Mouse (Mus musculus) forebrain, embryonic 14.5 days (tissue): ENCODE results near the gene Tmtc1. TPM values are rescaled to one million over a fixed set of nuclear protein-coding genes. Genes with fewer than 3 reads are reported as not detected.

ENCODE experiments used
- ATAC-seq: fragments of 200-750 bp; cut with Nextera tagmentation; 2 replicates; pipeline ENCODE4 v1.8.0; 2017; ENCODE audit warnings: mild to moderate bottlenecking, moderate library complexity
- DNase-seq: peaks from one replicate; pipeline ENCODE4 v3.0.0-alpha.2; 2015; ENCODE audit warnings: low spot score
- H3K27ac ChIP-seq: fragments of 300-500 bp; sonication (generic); 2 replicates; pipeline ENCODE4 v1.5.1; 2014; ENCODE audit warnings: low read depth, mild to moderate bottlenecking, control low read depth, low read length, moderate library complexity
- H3K27me3 ChIP-seq: fragments of 300-500 bp; sonication (generic); replicated peaks from 2 replicates; pipeline ENCODE4 v1.6.1; 2014; ENCODE audit warnings: low read length, control low read depth, mixed read lengths; ENCODE audit not compliant: control insufficient read depth, insufficient read depth
- H3K36me3 ChIP-seq: fragments of 300-500 bp; sonication (generic); 2 replicates; pipeline ENCODE4 v1.6.1; 2014; ENCODE audit warnings: low read length, control low read depth; ENCODE audit not compliant: control insufficient read depth, insufficient read depth
- H3K4me1 ChIP-seq: fragments of 300-500 bp; sonication (generic); 2 replicates; pipeline ENCODE4 v1.6.1; 2014; ENCODE audit warnings: antibody characterized with exemption, low read length, control low read depth; ENCODE audit not compliant: control insufficient read depth, insufficient read depth
- H3K4me2 ChIP-seq: fragments of 300-500 bp; sonication (generic); 2 replicates; pipeline ENCODE4 v1.6.1; 2014; ENCODE audit warnings: mild to moderate bottlenecking, control low read depth, low read length
- H3K4me3 ChIP-seq: fragments of 300-500 bp; sonication (generic); 2 replicates; pipeline ENCODE4 v1.5.1; 2014; ENCODE audit warnings: low read depth, low read length, control low read depth
- H3K9ac ChIP-seq: fragments of 300-500 bp; sonication (generic); 2 replicates; pipeline ENCODE4 v1.6.1; 2014; ENCODE audit warnings: mild to moderate bottlenecking, low read length, control low read depth, moderate library complexity
- H3K9me3 ChIP-seq: fragments of 300-500 bp; sonication (generic); replicated peaks from 2 replicates; pipeline ENCODE4 v1.6.1; 2016; ENCODE audit warnings: low read length, control low read depth, mixed read lengths; ENCODE audit not compliant: control insufficient read depth
- WGBS: fragments of 180-500 bp; shearing (Covaris S2); extraction: QIAGEN DNeasy Blood & Tissue Kit; methylation state at CpG from one replicate; pipeline ENCODE4 v1.1.7; 2014; 5-methylcytosine and 5-hydroxymethylcytosine counted together
- polyA plus RNA-seq: library from polyadenylated mRNA; unstranded; fragments of >200 nt; fragmentation: Nextera tagmentation; extraction: Ambion mirVana; gene quantifications from 2 replicates; pipeline ENCODE4 v1.2.1, GENCODE M21; 2014

Gene Tmtc1
- polyA plus RNA-seq, 1 experiment from 2014 or later: 1.3 TPM

DNA sequence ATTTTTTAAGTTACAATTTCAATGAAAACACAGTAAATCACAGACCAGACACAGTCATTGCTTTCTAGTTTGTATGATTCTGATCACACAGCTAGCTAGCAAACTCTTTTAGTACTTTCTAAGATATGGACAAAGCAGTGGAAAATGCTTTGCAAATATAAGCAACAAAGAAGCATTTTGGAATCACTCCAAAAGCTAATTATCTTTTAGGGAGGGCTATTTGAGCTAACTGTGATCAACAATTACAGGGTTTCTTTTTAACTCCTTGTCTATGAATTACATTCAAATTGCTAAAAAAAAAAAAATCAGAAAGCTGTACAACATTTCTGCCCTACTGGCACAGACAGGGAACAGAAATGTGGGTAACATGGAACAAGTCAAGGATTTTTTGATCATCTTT is 114.2 kb downstream of the Tmtc1 start:
- Histone ChIP-seq H3K9me3 (no peaks in the 10 kb centered on the region), H3K27ac (no peak overlapping the region), H3K36me3 (no peaks in the 10 kb centered on the region), H3K4me1 (0 out of 2 replicates have a peak, but pooled peaks cover 3% of the 10 kb centered on the region), H3K9ac (no peak overlapping the region), H3K4me2 (no peak overlapping the region), H3K4me3 (no peak overlapping the region), H3K27me3 (no peaks in the 10 kb centered on the region)
- no peak for ATAC-seq
- DNase-seq: peak; percentile 71

DNA sequence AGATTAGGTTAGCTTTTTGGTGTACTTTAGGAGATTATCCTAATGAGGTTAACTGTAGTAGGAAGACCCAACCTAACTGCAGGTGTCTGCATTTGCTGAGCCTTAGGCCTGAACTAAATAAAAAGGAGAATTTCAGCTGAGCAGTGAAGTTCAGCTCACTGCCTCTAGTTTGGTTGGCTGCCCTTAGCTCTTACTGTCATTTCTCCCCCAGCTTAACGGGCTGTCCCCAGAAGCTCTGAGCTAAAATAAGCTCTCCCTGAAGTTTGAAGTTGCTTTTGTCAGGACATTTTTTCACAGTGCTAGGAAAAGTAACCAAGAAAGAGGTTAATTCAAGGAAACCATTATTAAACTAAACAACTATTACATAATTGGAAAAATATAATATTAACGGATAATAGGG is 115.3 kb downstream of the Tmtc1 start:
- WGBS: 73% methylated on average over 2 of the region's 2 CpGs
- Histone ChIP-seq H3K4me2 (no peak overlapping the region), H3K27ac (no peak overlapping the region), H3K9me3 (no peaks in the 10 kb centered on the region), H3K4me3 (no peak overlapping the region), H3K27me3 (no peaks in the 10 kb centered on the region), H3K9ac (no peak overlapping the region), H3K36me3 (no peaks in the 10 kb centered on the region), H3K4me1 (0 out of 2 replicates have a peak, but pooled peaks cover 3% of the 10 kb centered on the region)
- no peak for ATAC-seq
- DNase-seq: no peak

DNA sequence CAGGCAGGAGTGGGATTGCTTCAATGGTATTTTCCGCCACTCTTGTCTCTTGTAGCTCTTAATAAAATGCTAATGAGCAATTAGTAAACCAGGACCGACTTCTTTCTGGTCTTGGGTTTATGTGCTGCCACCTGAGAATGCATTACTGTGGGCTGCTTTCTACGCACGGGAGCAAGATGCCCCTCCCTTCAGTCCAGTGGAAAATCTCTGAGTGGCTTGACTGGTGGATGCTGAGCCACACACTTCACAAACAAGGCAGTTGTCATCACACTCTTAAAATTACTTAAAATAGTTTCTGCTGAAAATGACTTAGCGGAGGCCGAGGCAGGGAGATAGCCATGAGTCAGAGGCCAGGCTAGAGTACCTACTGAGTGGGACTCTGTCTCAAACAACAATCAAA is 116.1 kb downstream of the Tmtc1 start:
- H3K4me2 ChIP-seq: no peak overlapping the region
- no peak overlapping the region for H3K9ac ChIP-seq
- no peaks in the 10 kb centered on the region for H3K36me3 ChIP-seq
- ATAC-seq: no peak
- no peaks in the 10 kb centered on the region for H3K9me3 ChIP-seq
- H3K4me3 ChIP-seq: no peak overlapping the region
- no peak overlapping the region for H3K27ac ChIP-seq
- no peaks in the 10 kb centered on the region for H3K27me3 ChIP-seq
- 0 out of 2 replicates have a peak, but pooled peaks cover 3% of the 10 kb centered on the region for H3K4me1 ChIP-seq
- 43% methylated on average over 6 of the region's 6 CpGs for WGBS
- DNase-seq: no peak

DNA sequence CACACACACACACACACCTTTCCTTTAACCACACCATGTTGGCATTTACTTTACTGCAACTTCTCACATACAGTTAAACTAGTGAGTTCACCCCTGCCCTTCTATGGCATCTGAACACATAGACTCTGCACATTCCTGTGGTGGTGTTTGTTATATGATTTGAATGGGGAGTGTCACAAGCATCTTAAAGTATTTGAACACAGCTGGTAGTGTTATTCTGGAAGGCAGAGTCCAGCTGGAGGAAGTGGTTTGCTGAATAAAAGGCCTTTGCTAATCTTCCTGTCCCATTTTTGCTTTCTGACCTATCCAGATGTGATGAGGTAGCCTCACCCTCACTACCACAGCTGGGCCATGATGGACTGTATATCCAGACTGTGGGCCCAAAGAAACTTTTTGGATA is 125.5 kb downstream of the Tmtc1 start:
- DNase-seq (no peak), ATAC-seq (no peak)
- no peak overlapping the region for H3K4me3 ChIP-seq
- no peak overlapping the region for H3K27ac ChIP-seq
- no peaks in the 10 kb centered on the region for H3K27me3 ChIP-seq
- H3K9ac ChIP-seq: no peak overlapping the region
- H3K4me1 ChIP-seq: no peaks in the 10 kb centered on the region
- H3K36me3 ChIP-seq: no peaks in the 10 kb centered on the region
- no peak overlapping the region for H3K4me2 ChIP-seq
- no peaks in the 10 kb centered on the region for H3K9me3 ChIP-seq

DNA sequence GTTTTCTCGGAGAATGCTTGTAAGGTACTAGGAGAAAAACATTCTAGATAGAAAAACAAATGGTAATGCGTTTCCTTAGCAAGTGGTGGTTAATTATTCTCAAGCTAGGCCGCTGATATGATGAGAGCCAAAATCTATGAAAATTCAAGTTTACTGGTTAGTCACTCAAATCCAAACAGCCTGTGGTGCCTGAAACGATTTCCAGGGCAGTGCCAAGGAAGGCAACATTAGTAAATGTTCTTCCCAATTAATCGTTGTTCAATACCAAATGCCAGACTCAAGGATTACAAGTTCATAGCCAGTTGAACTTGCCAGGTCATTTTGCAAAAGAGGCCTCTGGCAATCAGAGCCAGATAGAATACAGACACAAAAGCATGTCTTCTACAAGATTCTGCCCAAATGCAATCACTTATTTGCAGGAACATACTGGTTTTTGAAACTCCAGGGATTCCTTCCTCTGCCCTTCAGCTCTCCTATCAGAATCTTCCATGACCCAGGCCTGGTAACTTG is 128.6 kb downstream of the Tmtc1 start:
- Histone ChIP-seq H3K4me2 (no peak overlapping the region), H3K4me3 (no peak overlapping the region), H3K27ac (no peak overlapping the region), H3K27me3 (no peaks in the 10 kb centered on the region), H3K9ac (no peak overlapping the region), H3K9me3 (no peaks in the 10 kb centered on the region), H3K36me3 (no peaks in the 10 kb centered on the region), H3K4me1 (peaks cover under 1% of the 10 kb centered on the region; the same call in 1 of the 2 replicates)
- ATAC-seq: no peak
- no peak for DNase-seq
- WGBS: 66% methylated on average over 5 of the region's 5 CpGs

DNA sequence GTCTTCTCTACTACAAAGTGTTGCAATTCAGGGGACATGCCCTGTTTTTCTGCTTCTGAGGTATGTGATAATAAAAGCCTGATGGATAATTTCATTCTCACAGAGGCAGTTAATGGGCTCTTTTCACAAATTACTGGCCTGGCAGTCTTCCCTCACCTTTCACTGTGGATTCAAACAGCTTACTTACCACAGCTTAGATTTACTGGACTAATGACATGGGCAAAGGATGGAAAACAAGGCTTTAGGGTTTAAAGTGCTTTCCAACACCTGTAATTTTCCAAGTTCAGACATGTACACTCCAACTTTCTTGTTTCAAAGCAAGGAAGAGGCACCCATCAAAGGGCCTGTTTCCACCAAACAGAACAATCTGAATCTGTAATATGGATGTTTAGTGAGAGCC is 129.1 kb downstream of the Tmtc1 start:
- Histone ChIP-seq H3K4me2 (no peak overlapping the region), H3K9ac (no peak overlapping the region), H3K9me3 (no peaks in the 10 kb centered on the region), H3K4me1 (peaks cover 3% of the 10 kb centered on the region; the same call in 1 of the 2 replicates), H3K27me3 (no peaks in the 10 kb centered on the region), H3K36me3 (no peaks in the 10 kb centered on the region), H3K4me3 (no peak overlapping the region), H3K27ac (no peak overlapping the region)
- no peak for DNase-seq
- no peak for ATAC-seq

DNA sequence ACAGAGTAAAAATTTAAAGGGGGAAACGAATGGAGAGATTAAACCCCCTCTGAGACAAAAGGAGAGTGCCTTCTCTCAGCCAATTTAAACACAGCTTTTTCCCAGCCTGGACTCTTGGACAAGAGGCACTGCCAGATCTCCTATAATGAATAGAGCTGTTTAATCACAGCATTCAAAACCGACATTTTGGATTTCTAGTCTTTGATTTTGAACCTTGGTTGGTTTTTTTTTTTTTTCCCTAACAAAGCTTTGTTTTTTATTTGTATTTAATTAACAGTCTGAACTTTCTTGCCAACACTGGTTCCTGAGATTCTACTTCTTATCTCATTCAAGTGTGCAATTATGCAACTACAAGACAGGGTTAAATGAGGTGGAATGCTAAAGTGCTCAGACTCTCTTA is 133.2 kb downstream of the Tmtc1 start:
- H3K36me3 ChIP-seq: no peaks in the 10 kb centered on the region
- H3K27me3 ChIP-seq: no peaks in the 10 kb centered on the region
- ATAC-seq (peak; percentile 23; the same call in 1 of the 2 replicates), DNase-seq (peak; percentile 51)
- H3K4me3 ChIP-seq: no peak overlapping the region
- no peak overlapping the region for H3K4me2 ChIP-seq
- no peaks in the 10 kb centered on the region for H3K9me3 ChIP-seq
- no peak overlapping the region for H3K27ac ChIP-seq
- peaks cover 3% of the 10 kb centered on the region; the same call in 1 of the 2 replicates for H3K4me1 ChIP-seq
- WGBS: 1% methylated on average over 2 of the region's 2 CpGs
- no peak overlapping the region for H3K9ac ChIP-seq

DNA sequence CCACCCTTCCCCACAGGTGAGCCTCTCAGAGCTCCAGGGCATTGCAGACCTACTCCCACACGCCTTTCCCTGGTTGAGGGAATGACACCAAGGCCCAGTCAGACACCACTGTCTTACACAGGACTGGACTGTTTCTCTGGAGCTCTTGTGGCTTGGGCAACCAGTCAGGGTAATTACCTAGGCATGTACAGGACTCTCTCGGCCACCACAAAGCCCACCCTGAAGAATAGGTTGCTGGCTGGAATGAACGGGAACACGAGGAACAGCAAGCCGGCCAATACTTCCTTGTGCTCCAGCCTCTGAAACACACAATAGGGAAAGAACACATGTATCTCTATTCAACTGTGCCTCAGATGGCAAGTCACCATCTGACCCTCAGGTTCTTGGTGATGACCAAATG is 138.4 kb downstream of the Tmtc1 start:
- Histone ChIP-seq H3K9ac (no peak overlapping the region), H3K9me3 (no peaks in the 10 kb centered on the region), H3K4me2 (no peak overlapping the region), H3K27ac (no peak overlapping the region), H3K4me1 (peaks cover 3% of the 10 kb centered on the region; the same call in 1 of the 2 replicates), H3K36me3 (no peaks in the 10 kb centered on the region), H3K4me3 (no peak overlapping the region), H3K27me3 (no peaks in the 10 kb centered on the region)
- no peak for ATAC-seq
- WGBS: 91% methylated on average over 5 of the region's 5 CpGs
- no peak for DNase-seq

DNA sequence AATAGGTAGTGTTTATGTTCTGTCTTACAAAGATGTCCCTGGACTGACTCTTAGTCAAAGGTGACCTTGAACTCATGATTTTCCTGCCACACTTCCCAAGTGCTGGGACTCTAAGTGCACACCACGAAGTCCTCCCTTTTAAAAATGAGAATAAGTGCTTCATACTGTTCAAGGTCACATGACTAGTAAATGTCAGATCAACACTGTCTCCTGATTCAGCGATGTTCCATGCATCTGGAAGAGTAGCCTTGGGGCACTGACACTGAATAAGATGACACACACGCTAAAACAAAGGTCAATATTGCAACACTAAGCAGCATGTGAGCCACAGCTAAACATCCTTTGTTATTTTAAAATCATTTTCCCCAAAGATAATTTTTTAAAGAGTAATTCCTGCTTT is 139.0 kb downstream of the Tmtc1 start:
- DNase-seq (no peak), ATAC-seq (no peak)
- Histone ChIP-seq H3K36me3 (no peaks in the 10 kb centered on the region), H3K9ac (no peak overlapping the region), H3K4me3 (no peak overlapping the region), H3K4me2 (no peak overlapping the region), H3K27ac (no peak overlapping the region), H3K27me3 (no peaks in the 10 kb centered on the region), H3K4me1 (no peaks in the 10 kb centered on the region), H3K9me3 (no peaks in the 10 kb centered on the region)
- WGBS: 89% methylated on average over 3 of the region's 3 CpGs
